Mouse (Mus musculus) myocyte (in vitro differentiated cells): ENCODE measurements at regions not wholly inside any gene's neighbourhood (a gene's known extent, or its start where the extent isn't known, plus 50 kb on each side); places are given as distances from the start of the nearest gene placed in this dataset.
A peak's percentile ranks its signal among the peaks of the same experiment; 100 is the strongest.

ENCODE experiments used
- H3K27me3 ChIP-seq: one replicate; pipeline ENCODE4 v1.6.1; 2011; ENCODE audit not compliant: control insufficient read depth, insufficient read depth, insufficient read length
- H3K36me3 ChIP-seq: one replicate; pipeline ENCODE4 v1.6.1; 2011; ENCODE audit not compliant: control insufficient read depth, insufficient read depth
- H3K4me2 ChIP-seq: one replicate; pipeline ENCODE4 v1.6.1; 2011; ENCODE audit warnings: low read depth, control low read depth
- H3K4me3 ChIP-seq: one replicate; pipeline ENCODE4 v1.5.1; 2011; ENCODE audit warnings: mild to moderate bottlenecking, control low read depth, moderate library complexity
- H3K79me2 ChIP-seq: one replicate; pipeline ENCODE4 v1.6.1; 2011; ENCODE audit not compliant: control insufficient read depth, insufficient read depth
- H3ac ChIP-seq: one replicate; pipeline ENCODE4 v1.6.1; 2011; ENCODE audit not compliant: control insufficient read depth, insufficient read length
- CEBPB ChIP-seq: IDR thresholded peaks from 2 replicates; pipeline ENCODE4 v1.6.1; 2011; ENCODE audit warnings: mild to moderate bottlenecking, moderate library complexity; ENCODE audit not compliant: poor library complexity, insufficient read depth, severe bottlenecking
- E2F4 ChIP-seq: IDR thresholded peaks from one replicate; pipeline ENCODE4 v1.6.1; 2011; ENCODE audit warnings: mild to moderate bottlenecking, control low read depth, moderate library complexity; ENCODE audit not compliant: insufficient read depth
- MAX ChIP-seq: IDR thresholded peaks from one replicate; pipeline ENCODE4 v1.6.1; 2011; ENCODE audit warnings: low read depth, mild to moderate bottlenecking, control low read depth
- MYOD1 ChIP-seq, 3 experiments: IDR thresholded peaks; one replicate each; pipeline ENCODE4 v1.6.1; 2011; ENCODE audit warnings: control low read depth in 2 of 3, low read depth in 2 of 3, mild to moderate bottlenecking in 2 of 3, moderate library complexity in 1 of 3; ENCODE audit not compliant: insufficient read length in 2 of 3, control insufficient read depth in 1 of 3
- MYOG ChIP-seq, 3 experiments: IDR thresholded peaks; one replicate each; pipeline ENCODE4 v1.6.1; 2011; ENCODE audit warnings: control low read depth in 2 of 3, low read depth in 2 of 3, mild to moderate bottlenecking in 2 of 3; ENCODE audit not compliant: insufficient read length in 2 of 3, control insufficient read depth in 1 of 3, insufficient read depth in 1 of 3
- POLR2A ChIP-seq: IDR thresholded peaks from one replicate; pipeline ENCODE4 v1.6.1; 2011; ENCODE audit warnings: low read depth, mild to moderate bottlenecking, control low read depth, moderate library complexity; ENCODE audit not compliant: insufficient read length
- POLR2AphosphoS2 ChIP-seq: IDR thresholded peaks from one replicate; pipeline ENCODE4 v1.6.1; 2011; ENCODE audit warnings: low read depth, control low read depth; ENCODE audit not compliant: insufficient read length
- REST ChIP-seq: IDR thresholded peaks from one replicate; pipeline ENCODE4 v1.6.1; 2011; ENCODE audit warnings: mild to moderate bottlenecking, control low read depth, moderate library complexity; ENCODE audit not compliant: insufficient read depth, insufficient read length
- SRF ChIP-seq: IDR thresholded peaks from one replicate; pipeline ENCODE4 v1.6.1; 2011; ENCODE audit warnings: low read depth; ENCODE audit not compliant: control insufficient read depth, insufficient read length
- TCF12 ChIP-seq: IDR thresholded peaks from one replicate; pipeline ENCODE4 v1.6.1; 2011; ENCODE audit warnings: mild to moderate bottlenecking, control low read depth; ENCODE audit not compliant: poor library complexity, insufficient read depth, severe bottlenecking
- TCF3 ChIP-seq: IDR thresholded peaks from one replicate; pipeline ENCODE4 v1.6.1; 2011; ENCODE audit warnings: low read depth, control low read depth; ENCODE audit not compliant: insufficient read length
- USF1 ChIP-seq: IDR thresholded peaks from one replicate; pipeline ENCODE4 v1.6.1; 2011; ENCODE audit warnings: low read depth, mild to moderate bottlenecking, control low read depth, moderate library complexity

GRCm38 (mm10) chr10:45983671-45984335, 406.2 kb downstream of the Hace1 start:
- no peak overlapping the region for H3ac ChIP-seq
- no peak overlapping the region for H3K4me3 ChIP-seq
- TF ChIP-seq TCF3 (no peak), POLR2AphosphoS2 (no peak), SRF (no peak), E2F4 (no peak), POLR2A (no peak), REST (no peak), MAX (no peak), MYOD1 (IDR thresholded peaks at IDR 0.05; ENCODE audit: control insufficient read depth in 1 of 3, insufficient read length in 2 of 3, low read depth in 2 of 3) (no peak), MYOG (IDR thresholded peaks at IDR 0.05; ENCODE audit: control insufficient read depth in 1 of 3, insufficient read depth in 1 of 3, insufficient read length in 2 of 3, low read depth in 2 of 3) (no peak), CEBPB (no peak), TCF12 (no peak)
- H3K4me2 ChIP-seq: peak overlapping the region; percentile 20
- H3K79me2 ChIP-seq: no peaks in the 10 kb centered on the region
- no peaks in the 10 kb centered on the region for H3K36me3 ChIP-seq
- H3K27me3 ChIP-seq: no peaks in the 10 kb centered on the region

GRCm38 (mm10) chr10:45986341-45986740, 408.7 kb downstream of the Hace1 start:
- no peak overlapping the region for H3ac ChIP-seq
- no peak for TF ChIP-seq TCF3
- no peak for TF ChIP-seq SRF
- no peak for TF ChIP-seq TCF12
- TF ChIP-seq MYOG (IDR thresholded peaks at IDR 0.05; ENCODE audit: control insufficient read depth in 1 of 3, insufficient read depth in 1 of 3, insufficient read length in 2 of 3, low read depth in 2 of 3): no peak
- TF ChIP-seq MAX: no peak
- no peak for TF ChIP-seq POLR2AphosphoS2
- no peak for TF ChIP-seq USF1
- TF ChIP-seq REST: no peak
- TF ChIP-seq MYOD1 (IDR thresholded peaks at IDR 0.05; ENCODE audit: control insufficient read depth in 1 of 3, insufficient read length in 2 of 3, low read depth in 2 of 3): no peak
- TF ChIP-seq E2F4: no peak
- no peak for TF ChIP-seq POLR2A
- no peak for TF ChIP-seq CEBPB
- no peaks in the 10 kb centered on the region for H3K36me3 ChIP-seq
- no peaks in the 10 kb centered on the region for H3K27me3 ChIP-seq
- H3K79me2 ChIP-seq: no peaks in the 10 kb centered on the region
- no peak overlapping the region for H3K4me3 ChIP-seq
- H3K4me2 ChIP-seq: no peak overlapping the region

- H3K27me3 ChIP-seq: no peaks in the 10 kb centered on the region
- no peaks in the 10 kb centered on the region for H3K79me2 ChIP-seq
- no peaks in the 10 kb centered on the region for H3K36me3 ChIP-seq
- no peak overlapping the region for H3K4me3 ChIP-seq
- TF ChIP-seq MAX (no peak), E2F4 (no peak), TCF3 (no peak), MYOG (IDR thresholded peaks at IDR 0.05; ENCODE audit: control insufficient read depth in 1 of 3, insufficient read depth in 1 of 3, insufficient read length in 2 of 3, low read depth in 2 of 3) (no peak), MYOD1 (IDR thresholded peaks at IDR 0.05; ENCODE audit: control insufficient read depth in 1 of 3, insufficient read length in 2 of 3, low read depth in 2 of 3) (no peak), SRF (no peak), CEBPB (no peak), POLR2A (no peak)
- H3K4me2 ChIP-seq: no peak overlapping the region
- no peak overlapping the region for H3ac ChIP-seq
Measured at GRCm38 (mm10) chr10:46006319-46006718, 428.7 kb downstream of the Hace1 start.

GRCm38 (mm10) chr10:46011916-46012596, 434.4 kb downstream of the Hace1 start:
- Histone ChIP-seq H3K27me3 (no peaks in the 10 kb centered on the region), H3K36me3 (no peaks in the 10 kb centered on the region), H3K4me3 (no peak overlapping the region), H3K4me2 (no peak overlapping the region), H3ac (no peak overlapping the region), H3K79me2 (no peaks in the 10 kb centered on the region)
- TF ChIP-seq CEBPB (no peak), TCF3 (no peak), SRF (no peak), USF1 (no peak), POLR2A (no peak), E2F4 (no peak), MYOG (IDR thresholded peaks at IDR 0.05; ENCODE audit: control insufficient read depth in 1 of 3, insufficient read depth in 1 of 3, insufficient read length in 2 of 3, low read depth in 2 of 3) (no peak), MAX (no peak), REST (no peak), TCF12 (no peak), MYOD1 (IDR thresholded peaks at IDR 0.05; ENCODE audit: control insufficient read depth in 1 of 3, insufficient read length in 2 of 3, low read depth in 2 of 3) (no peak), POLR2AphosphoS2 (no peak)
